Mouse (Mus musculus) CH12.LX (cell line): ENCODE results near the gene Zscan22.
A peak's percentile ranks its signal among the peaks of the same experiment; 100 is the strongest.

ENCODE experiments used
- BHLHE40 ChIP-seq: IDR thresholded peaks from 2 replicates; pipeline ENCODE4 v1.6.1; 2011; ENCODE audit warnings: mild to moderate bottlenecking, low read depth, low read length, improper control_type of control experiment
- CHD1 ChIP-seq: IDR thresholded peaks from 2 replicates; pipeline ENCODE4 v1.6.1; 2012; ENCODE audit warnings: low read depth, low read length, improper control_type of control experiment, inconsistent platforms
- CTCF ChIP-seq, 2 experiments: IDR thresholded peaks in 1 of 2; conservative IDR thresholded peaks in 1 of 2; 2 replicates each; pipeline ENCODE4 v1.5.1; 2011 to 2012; ENCODE audit warnings: low read depth in 2 of 2, low read length in 2 of 2, improper control_type of control experiment in 1 of 2, inconsistent platforms in 1 of 2, mild to moderate bottlenecking in 1 of 2, moderate library complexity in 1 of 2
- E2F4 ChIP-seq: IDR thresholded peaks from 2 replicates; pipeline ENCODE4 v1.6.1; 2011; ENCODE audit warnings: low read depth, low read length, improper control_type of control experiment; ENCODE audit not compliant: insufficient replicate concordance
- EP300 ChIP-seq: IDR thresholded peaks from 2 replicates; pipeline ENCODE4 v1.6.1; 2011; ENCODE audit warnings: low read length, improper control_type of control experiment
- ETS1 ChIP-seq: conservative IDR thresholded peaks from 2 replicates; pipeline ENCODE4 v1.6.1; 2012; ENCODE audit warnings: low read depth, mild to moderate bottlenecking, inconsistent platforms, low read length, improper control_type of control experiment, moderate library complexity
- HCFC1 ChIP-seq: IDR thresholded peaks from 2 replicates; pipeline ENCODE4 v1.6.1; 2012; ENCODE audit warnings: low read depth, mild to moderate bottlenecking, inconsistent platforms, low read length, improper control_type of control experiment
- POLR2A ChIP-seq: IDR thresholded peaks from 2 replicates; pipeline ENCODE4 v1.6.1; 2011; ENCODE audit warnings: low read depth, mild to moderate bottlenecking, improper control_type of control experiment, low read length
- UBTF ChIP-seq: IDR thresholded peaks from 2 replicates; pipeline ENCODE4 v1.6.1; 2012; ENCODE audit warnings: low read depth, mild to moderate bottlenecking, inconsistent platforms, low read length, improper control_type of control experiment, moderate library complexity
- USF1 ChIP-seq: IDR thresholded peaks from 2 replicates; pipeline ENCODE4 v1.6.1; 2014; ENCODE audit warnings: low read depth, mild to moderate bottlenecking, inconsistent platforms, low read length, improper control_type of control experiment
- ZKSCAN1 ChIP-seq: IDR thresholded peaks from 2 replicates; pipeline ENCODE4 v1.6.1; 2012; ENCODE audit warnings: low read depth, inconsistent platforms, low read length, improper control_type of control experiment, borderline replicate concordance

GRCm38 (mm10) chr7:12897655-12898410 is at the start of gene Zscan22:
- TF ChIP-seq POLR2A, result peak; percentile 70; the same call in 1 of the 2 replicates
- peak; percentile 100 for TF ChIP-seq HCFC1
- no peak for TF ChIP-seq CHD1
- no peak for TF ChIP-seq BHLHE40
- TF ChIP-seq USF1, result no peak
- no peak for TF ChIP-seq CTCF (conservative IDR thresholded peaks at IDR 0.05 in 1 of 2, IDR thresholded peaks at IDR 0.05 in 1 of 2; ENCODE audit: low read depth in 2 of 2, low read length in 2 of 2)
- TF ChIP-seq UBTF, result no peak
- TF ChIP-seq ZKSCAN1, result no peak
- no peak for TF ChIP-seq EP300
- TF ChIP-seq ETS1, result no peak
- no peak for TF ChIP-seq E2F4
